Mouse (Mus musculus): ENCODE data around the gene Synj1.

Synj1 gene

DNA sequence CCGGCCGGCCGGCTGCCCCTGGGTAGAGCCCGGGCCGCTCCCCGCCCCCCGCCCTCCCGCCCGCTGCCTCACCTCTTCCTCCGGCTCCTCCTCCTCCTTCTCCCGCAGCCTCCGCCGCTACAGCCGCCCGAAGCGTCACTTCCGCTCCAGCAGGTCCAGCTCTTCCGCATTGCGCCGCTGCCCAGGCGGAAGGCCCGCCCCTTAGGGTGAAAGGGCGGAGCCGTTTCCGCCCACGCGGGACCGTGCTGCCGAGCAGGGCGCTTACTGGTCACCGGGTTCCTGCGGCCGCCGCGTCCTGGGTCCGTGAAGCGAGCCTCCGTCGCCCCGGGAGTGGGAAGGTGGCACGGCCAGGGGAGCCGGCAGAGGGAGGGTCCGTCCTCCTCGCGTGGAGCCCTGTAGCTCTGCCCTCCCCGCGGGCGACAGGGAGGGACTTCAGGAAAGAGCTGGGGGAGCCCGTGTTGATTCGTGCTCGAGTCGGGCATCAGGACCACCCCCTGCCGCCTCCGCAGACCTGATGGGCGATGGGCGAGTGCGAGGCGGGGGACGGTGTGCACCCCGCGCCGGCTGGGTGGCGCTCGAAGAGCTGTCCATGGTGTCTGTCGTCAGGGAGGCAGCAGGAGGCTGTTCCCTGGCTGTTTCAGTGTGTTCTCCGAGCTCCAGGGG lies at the start of gene Synj1:
Synj1 (minus strand) TSS at position 288 of the 663 bp plus-strand sequence.
- peak; percentile 92 to 96 for DNase-seq

DNA sequence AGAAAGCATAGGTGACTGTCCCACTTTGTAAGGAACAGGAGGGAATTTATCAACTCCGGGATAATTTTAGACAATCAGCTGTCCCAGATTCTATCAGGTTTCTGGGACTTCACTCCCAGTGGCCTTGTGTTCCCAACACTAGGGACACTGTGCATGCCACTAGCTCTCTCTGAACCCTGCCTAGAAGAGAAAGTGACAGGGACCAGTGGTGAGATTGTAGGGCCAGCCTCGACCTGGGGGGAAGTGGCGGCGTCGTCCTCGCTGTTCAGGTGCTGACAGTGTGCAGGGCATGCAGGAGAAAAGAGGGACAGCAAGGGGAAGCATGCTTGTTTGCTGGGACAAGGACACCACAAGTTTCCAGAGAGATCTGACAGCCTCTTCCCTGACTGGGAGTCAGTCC lies 46.6 kb upstream of the Synj1 start:
- DNase-seq = no peak

DNA sequence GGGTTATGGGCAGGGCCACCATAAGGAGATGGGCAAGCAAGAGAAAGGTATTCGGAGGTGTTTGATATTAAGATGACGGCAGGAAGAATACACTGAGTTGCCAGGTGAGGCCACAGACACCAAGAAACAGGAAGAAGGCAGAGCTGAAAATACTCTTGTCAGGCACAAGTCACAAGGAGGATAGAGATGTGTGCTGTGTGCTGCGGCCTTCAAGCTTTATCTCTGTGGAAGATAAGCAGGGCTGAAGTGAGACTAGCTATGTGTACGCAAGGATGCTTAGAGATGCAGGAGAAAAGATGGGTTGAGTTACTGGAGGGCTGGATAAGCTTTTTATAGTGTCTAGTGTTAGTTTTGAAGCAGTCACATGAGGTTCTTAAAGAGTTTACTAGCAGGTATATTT lies 46.2 kb upstream of the Synj1 start:
- DNase-seq = no peak

DNA sequence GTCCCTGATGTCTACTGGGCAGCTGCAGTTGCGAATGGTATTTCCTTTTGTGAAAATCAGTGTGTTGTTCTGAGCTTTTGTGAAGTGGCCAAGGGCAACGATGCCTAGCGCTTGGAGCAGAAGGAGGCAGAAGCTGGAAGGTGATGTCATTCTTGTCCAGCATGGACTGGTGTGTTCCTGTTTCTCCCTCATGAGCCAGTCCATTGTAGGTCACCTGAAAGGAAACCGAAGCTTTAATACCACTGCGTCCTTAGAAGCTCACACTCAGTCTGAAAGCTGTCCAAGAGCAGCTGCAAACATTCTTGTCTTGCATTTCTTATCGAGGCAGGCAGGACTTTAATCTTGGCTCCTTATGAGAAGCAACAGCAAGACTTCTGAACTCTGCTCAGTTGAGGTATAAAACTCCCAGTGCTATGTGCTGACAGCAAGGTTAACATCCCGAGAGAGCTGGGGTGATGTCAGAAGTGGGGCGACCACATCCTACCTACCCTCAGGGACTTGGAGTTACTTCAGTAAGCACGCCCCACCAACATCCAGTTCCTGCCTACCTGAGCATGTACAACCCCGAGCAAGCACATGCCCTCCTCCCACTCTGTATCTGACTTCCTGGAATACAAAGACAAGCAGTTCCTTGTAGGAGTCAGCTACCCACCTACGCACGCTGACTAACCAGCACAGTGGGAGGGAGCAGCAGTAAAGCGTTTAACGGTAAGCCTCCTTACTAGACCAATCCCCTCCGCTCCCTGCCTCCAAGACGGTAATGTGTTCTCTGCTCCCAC lies 45.1 kb upstream of the Synj1 start:
- DNase-seq = no peak

DNA sequence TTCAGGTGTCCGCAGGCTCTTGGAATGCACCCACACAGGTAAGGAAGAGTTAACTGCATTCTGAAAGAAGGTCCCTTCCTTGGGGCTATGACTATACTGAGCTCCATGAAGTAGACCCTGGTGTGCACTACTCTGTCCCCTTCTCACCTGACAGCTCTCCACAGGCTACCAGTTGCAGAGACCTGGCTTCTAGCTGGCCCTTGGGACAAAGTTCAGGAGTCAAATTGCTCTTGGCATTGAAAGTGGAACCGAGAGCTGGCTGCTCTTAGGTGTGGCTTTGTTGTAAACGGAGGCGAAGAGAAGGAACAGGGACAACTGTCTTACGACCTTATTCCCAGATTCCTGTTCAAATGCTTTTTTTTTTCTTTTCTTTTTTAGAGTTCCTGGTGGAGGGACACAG lies 44.0 kb upstream of the Synj1 start:
- DNase-seq = no peak

DNA sequence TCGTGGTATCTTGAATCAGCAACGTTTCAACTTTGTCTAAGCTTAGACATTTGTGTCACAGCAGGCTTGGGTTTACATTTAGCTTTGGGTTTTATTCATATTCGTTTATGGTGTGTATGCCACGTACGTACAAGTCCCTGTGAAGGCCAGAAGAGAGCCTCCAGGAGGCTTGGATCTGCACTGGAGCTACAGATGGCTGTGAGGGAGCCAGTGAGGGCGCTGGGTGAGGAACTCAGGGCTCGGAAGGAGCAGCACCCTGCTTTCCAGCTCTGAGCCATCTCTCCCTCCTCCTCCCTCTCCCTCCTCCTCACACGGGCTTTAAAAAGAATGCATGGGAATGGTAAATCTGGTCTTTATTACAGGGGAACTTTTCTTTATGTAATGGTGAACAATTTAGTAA lies 42.5 kb upstream of the Synj1 start:
- DNase-seq = no peak

DNA sequence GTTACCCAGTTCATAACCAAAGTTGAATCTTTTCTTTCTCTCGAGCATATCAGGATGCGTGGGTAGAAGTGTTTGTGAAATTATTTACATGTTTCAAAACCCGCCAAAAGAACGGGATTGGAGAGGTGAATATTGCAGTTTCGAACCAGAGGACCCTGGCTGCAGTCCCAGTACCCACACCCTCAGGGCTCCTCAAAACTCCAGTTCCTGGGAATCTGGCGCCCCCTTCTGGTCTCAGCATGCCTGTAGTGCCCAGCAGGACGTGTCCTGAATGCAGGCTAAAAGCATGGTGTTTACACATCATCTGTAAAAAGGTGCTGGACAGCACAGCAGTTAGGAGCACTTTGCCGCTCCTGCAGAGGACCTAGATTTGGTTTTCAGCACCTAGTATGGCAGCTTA lies 34.4 kb upstream of the Synj1 start:
- peak; percentile 45 to 55 for DNase-seq

DNA sequence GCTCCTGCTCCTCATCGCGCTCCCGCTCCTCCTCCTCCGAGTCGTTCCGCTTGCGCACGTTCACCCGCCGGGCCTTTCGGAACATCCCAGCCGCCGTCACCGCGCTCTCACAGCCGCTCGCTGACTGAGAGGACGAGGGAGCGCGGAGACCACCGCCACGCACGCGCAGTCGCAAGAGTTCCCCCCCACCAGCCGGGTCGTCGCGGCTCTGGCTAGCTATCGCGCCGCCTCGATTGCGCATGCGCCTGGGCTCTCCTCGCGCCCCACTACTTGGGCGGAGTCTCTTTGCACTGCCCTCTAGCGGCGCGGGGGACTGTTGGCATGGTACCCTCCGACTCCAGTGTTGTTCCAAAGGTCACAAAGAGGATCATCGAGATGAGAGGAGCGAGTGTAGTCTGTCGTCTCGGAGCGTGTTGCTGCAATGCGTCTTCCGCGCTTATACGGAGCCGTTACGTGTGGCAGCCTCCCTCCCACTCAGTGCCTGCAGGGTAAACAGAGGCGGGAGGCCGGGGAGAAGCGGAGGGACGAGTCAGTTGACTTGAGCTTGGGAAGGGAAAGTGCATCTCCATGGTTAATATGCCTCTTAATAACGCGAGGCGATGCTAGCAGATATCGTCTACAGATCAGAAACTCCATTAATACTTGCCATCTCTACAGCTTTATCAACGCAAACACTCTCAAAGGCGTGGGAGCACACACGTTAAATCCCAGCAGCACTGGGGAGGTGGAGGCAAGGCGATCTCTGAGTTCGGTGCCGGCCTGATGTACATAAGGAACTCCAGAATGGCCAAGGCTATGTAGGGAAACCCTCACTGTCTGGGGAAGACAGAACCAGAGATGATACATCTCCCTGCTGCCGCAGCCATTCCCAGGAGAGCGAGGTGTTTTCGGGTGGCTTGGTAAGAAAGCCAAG lies 33.4 kb upstream of the Synj1 start, which contains the start of gene Paxbp1:
Paxbp1 (minus strand) TSS at position 274 of the 913 bp plus-strand sequence.
- DNase-seq = peak; percentile 98 to 99

DNA sequence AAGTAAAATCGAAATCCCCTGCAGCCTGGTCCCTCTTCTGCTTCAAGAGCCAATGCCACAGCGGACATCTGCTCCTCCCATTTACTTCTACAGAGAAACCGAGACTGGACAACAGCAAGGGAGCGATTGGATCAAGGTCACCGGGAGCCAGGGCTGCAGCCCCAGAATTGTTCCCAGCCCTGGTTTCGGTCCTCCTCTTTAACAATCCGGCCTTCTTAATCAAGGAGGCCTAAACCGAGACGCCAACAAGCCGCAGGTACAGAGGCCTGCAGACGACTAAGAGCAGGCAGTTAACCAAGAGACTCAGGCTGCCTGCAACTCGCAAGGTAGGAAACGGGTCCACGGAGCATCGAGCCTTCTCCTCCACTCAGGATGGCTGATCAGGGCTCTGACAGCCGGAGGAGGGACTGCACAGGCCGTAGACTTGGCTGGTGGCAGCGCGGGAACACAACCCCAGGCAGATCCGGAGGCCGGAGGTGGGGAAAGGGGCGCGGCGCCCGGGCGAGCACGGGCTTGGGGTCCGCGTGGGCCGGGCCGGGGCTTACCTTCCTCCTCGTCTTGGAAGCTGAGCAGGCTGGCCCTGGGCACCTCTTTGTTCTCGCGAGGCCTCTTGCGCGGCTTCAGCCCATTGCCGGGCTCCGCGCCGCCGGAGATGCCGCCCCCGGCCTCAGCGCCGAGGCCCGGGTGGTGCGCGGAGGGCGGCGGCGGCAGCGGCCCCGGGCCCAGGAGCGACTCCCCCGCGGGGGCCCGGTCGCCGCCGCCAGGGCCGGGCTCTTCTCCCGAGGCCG lies 32.5 kb upstream of the Synj1 start:
- DNase-seq = peak; percentile 73 to 81

DNA sequence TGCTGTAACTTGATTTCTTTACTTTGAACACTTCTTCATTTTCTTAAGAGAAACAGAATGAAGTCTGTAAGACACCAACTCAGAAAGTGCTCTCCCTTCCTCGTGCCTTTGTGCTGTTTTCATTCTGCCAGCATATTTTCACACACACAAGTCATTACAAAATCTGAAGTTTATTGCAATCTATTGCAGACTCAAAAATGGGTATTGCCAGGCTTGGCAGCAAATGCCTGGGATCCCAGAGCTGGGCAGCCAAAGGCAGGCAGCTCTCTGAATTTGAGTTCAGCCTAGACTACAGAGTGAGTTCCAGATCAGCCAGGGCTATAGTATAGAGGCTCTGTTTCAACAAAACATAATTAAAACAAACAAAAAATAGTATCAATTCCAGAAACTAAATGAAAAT lies 31.5 kb upstream of the Synj1 start:
- no peak for DNase-seq

DNA sequence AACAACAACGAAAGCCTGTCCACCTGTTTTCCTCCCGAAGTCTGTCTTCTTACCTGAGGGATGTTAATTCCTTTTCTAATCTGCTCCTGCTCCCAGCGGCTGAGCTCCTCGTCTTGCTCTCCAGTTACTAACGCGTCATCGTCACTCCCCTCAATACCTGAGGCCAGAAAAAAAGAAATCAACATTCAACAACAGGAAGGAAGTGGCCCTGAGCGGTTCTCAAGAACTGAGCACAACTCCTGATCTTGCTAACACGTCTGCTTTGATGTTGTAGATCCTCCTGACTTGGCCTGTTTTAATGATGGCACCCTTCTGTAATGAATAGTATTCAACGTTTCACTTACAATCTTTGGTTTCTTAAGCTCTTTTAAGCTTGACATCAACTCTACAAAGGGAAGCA lies 24.8 kb upstream of the Synj1 start:
- DNase-seq = no peak

DNA sequence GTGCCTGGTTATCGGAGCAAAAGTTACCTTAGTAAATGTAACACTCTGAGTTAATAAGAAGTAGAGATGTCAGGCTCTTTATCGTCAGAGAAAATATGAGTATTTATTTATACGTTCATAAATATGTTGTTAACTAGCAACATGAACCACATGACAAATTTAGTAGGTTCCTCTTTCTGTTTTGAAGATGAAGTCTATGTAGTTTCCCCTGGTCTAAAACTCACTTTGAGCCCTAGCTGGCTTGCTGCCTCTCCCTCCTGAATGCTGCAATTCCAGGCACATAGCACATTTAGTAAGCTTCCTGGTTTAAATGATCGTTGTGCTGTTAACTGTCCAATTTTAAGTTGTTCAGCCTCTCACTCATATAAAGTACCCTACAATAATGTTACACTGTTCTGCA lies 19.6 kb upstream of the Synj1 start:
- DNase-seq = no peak

DNA sequence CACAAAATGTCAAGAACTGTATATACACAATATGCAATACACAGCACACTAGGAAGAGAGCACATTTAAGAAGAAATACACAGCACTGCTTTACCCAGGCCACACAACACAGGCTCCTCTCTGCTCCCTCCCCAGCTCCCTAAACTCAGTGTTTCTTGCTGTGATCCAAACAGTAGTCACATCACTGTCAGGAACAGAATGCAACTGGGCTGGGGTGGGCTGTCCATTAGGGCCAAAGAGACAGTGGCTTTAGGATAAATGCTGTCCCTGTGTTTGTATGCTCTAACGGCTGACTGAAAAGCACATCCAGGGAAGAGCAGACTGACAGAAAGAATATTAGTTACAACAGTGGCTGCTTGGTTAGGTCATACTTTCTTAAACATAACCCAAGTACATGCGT lies 18.8 kb upstream of the Synj1 start:
- no peak for DNase-seq

DNA sequence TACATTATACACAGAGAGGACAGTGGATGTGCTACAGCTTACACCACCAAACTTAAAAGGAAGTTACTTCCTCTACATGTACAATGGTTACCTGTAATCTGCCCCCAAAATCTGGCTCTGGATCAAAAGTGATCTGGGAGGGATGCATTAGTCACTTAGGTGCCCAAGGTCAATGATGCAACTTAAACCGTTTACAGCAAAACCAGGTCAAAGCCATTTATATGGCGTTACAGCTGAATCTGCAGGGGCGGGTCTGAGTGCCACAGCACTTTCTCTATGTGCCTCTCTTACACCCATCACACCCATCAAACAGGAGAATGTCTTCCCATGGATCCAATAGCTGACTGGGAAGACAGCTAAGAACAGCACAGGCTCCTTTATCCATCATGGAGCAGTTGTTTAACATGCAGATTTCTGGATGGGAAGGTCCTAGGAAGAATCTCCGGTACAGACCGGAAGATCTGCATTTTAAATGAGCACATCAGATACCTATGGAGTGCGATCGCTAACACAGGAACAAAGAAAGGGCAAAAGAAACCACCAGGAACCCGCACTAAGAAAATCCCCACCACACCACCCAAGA lies 18.1 kb upstream of the Synj1 start:
- no peak for DNase-seq

DNA sequence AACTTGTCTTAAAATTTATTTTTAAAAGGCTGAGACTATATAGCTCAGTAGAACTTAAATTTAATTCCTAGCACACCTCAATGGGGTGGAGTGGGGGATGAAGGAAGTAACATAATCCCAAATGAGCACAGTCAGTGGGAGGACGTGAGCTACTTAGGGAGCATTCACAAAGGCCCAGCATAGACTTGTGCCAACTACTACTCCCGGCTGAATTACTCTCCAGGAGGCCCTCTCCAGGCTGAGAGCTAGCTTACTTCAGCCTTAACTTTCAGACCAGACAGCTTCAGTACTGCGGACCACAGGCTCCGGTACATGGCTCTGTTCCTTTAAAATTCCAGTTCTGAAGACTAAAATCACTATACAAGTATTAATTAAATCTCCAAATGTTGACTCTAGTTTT lies 15.2 kb upstream of the Synj1 start:
- DNase-seq = no peak

DNA sequence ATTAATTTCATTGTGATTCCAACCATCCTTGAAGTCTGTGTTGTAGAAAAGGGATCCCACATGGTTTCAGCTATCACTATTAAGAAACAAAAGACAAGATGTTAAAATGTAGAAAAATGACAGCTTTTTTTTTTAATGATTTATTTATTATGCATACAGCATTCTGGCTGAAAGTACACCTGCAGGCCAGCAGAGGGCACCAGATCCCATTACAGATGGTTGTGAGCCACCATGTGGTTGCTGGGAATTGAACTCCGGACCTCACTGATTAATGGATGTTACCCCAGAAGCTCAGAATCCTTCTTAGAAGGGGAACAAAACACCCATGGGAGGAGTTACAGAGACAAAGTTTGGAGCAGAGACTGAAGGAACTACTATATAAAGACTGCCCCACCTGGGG lies 12.3 kb upstream of the Synj1 start:
- DNase-seq = peak in 1 of 2 experiments; percentile 26

DNA sequence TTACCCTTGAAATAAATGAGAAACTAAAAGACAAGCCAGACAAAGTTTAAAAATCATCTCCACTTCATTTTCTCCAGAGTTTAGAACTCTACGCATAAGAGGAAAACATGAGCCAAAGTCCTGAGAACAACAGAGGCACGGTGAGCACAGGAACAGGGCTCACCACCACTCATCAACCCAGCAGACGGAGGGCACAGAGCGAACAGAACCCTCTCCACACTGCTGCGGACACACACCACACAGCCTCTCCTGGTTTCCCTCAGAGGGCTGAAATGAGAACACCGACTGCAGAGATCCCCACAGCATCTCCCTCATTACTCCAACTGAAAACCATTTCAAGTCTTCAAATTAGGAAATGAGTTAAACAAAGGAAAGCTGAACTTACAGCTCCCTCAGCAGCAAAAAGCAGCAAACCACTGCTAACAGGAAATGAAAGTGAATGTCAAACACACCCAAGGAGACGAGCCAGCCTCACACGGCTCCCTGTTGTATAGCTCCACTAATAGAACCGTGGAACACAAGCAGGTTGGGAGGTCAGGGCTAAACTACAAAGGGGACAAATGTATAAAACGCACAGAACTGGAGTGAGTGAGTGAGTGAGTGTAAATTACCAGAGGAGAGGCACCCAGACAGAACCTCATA lies 9.9 kb upstream of the Synj1 start:
- DNase-seq = no peak

DNA sequence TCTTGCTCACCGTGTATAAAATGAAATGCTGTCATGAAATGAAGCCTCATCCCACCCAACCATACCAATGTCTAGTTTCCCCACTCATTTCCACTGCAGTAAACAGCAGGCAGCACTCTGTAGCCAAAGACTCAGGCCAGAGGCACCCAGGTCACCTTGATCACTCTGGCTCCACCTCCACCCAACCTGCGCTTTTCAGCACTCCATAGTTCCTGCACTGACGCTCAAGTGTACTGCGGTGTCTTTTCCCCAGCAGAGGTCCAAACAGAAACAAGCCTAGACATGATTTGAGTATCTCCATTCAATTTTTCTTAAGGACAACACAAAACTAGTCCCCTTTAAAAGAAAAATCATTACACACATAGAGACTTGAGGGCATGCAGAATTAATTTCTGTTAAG lies 8.4 kb upstream of the Synj1 start:
- DNase-seq = no peak

DNA sequence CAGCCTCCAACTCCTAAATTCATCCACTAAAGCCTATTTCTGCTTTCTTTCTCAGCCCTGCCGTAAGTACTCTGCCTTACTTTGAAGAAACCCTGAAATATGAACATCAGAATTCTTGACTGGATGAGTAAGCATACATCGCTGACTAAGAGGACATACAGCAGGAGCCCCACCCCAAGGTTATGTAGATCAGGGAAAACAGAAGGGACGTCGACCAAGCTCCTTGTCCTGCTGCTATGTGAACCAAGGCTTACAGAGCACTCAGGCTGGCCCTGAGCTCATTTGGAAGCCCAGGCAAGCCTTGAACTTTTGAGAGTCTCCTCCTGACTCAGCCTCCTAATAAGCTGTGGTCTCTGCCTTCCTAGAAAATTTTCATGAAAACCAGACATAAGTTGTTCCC lies 4.7 kb upstream of the Synj1 start:
- no peak for DNase-seq

DNA sequence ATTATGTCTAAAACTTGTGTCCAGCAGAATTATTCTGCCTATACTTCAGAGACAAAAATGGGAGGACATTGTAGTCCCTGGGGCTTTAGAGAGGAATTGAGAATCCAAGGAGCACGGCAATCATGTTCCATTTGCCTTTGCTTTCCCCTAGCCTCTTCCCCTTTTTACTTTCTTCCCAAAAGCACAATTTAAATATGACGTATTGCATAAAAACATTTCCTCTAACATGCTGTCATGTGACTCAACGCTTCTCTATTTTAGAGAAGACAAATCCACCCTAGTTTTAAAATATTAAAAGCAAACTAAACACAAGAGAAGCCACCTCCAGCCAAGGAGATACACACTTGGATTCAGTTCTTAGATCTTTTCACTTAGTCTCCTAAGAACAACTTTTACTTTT lies 739 bp upstream of the Synj1 start:
- DNase-seq = no peak

DNA sequence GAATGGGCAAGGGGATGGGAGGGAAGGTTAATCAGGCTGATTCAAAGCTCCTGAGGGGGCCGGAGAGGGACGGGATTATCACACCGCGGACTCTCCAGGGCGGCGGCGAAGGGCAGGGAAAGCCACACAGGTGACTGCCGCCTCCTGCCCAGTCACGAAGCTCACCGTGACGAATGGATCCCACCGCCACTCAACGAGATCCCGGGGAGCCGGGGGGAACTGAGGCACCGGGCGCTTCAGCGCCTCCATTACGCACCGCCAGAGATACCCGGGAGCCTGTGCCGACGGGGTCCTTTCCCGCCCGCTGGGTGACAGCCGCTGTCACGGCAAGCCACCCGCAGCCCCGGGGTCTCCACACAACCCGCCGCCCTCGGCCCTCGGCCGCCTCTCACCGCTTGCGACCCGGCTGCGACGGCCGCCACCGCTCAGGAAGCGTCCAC lies 507 bp downstream of the Synj1 start:
- DNase-seq = no peak
